9 mouse cellular contexts compared by ENCODE assay signal in the genomic region with DNA sequence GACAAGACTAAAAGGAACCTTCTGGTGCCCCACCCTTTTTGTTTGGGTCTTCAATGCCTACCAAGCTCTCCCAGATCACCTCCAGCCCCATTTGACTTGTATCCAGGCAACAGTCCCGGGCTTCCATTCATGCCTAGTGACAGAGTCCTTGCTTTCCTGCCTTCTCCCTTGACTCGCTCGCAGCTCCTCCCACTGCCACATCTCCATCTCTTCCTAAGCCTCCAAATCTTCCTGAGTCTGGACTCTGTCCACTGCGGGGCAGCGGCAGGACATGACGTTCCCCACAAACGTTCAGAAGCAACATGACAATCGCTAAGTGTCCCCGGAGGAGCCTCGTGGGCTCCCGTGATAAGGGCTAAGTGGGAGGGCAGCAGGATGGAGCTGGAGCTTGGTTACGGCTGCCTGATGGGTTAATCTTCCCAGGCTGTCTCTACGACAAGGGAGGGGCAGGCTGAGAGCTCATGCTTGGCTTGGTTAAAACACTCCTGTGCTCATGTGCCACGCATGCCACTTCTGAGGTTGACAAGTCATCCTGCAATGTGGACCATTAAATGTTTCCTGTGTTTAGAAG. TPM values are rescaled to one million over a fixed set of nuclear protein-coding genes. Genes with fewer than 3 reads are reported as not detected.
DNase-seq lines count a peak whose midpoint lies in the region; ATAC-seq and TF ChIP-seq lines count a peak whose summit lies in the region.
"Had no signal": no experiment of that assay in that cellular context is flagged by ENCODE, and none has a peak within 500 bp of the region (broad histone marks: within the 10 kb centered on the region; RNA-seq: fewer than 3 reads in every experiment).

No protein-coding gene starts in this region.

- H3K27ac ChIP-seq in neural tube, embryonic 12.5 days = no peak overlapping the region
- no peak overlapping the region for H3K27ac ChIP-seq in forebrain, postnatal 0 days (ENCODE audit: low read depth, low read length)
- H3K27ac ChIP-seq in liver, embryonic 15.5 days (replicated peaks) = peak overlapping the region; percentile 53
- H3K27ac ChIP-seq in stomach, postnatal 0 days (replicated peaks) = peak overlapping the region; percentile 40; the same call in 1 of the 2 replicates

- H3K4me2 ChIP-seq in neural tube, embryonic 12.5 days (replicated peaks) = peak overlapping the region; percentile 32; the same call in 1 of the 2 replicates
- H3K4me2 ChIP-seq in forebrain, postnatal 0 days (ENCODE audit: low read depth) = 0 out of 2 replicates have a peak overlapping the region, but pooled peaks have one; percentile 8
- peak overlapping the region; percentile 50 for H3K4me2 ChIP-seq in liver, embryonic 15.5 days
- 0 out of 2 replicates have a peak overlapping the region, but pooled peaks have one; percentile 15 for H3K4me2 ChIP-seq in stomach, postnatal 0 days (replicated peaks; ENCODE audit: low read depth)

- no peak overlapping the region for H3K4me3 ChIP-seq in neural tube, embryonic 12.5 days
- no peak overlapping the region for H3K4me3 ChIP-seq in forebrain, postnatal 0 days (ENCODE audit: low read depth, low read length)
- H3K4me3 ChIP-seq in liver, embryonic 15.5 days (replicated peaks) = 0 out of 2 replicates have a peak overlapping the region, but pooled peaks have one; percentile 6
- H3K4me3 ChIP-seq in stomach, postnatal 0 days (ENCODE audit: low read depth, low read length) = no peak overlapping the region

- ATAC-seq in neural tube, embryonic 12.5 days (ENCODE audit: low FRiP score, low read depth) = no peak
- ATAC-seq in forebrain, postnatal 0 days = peak; percentile 42; the same call in 1 of the 2 replicates
- ATAC-seq in liver, embryonic 15.5 days (ENCODE audit: insufficient read depth) = peak; percentile 78
- ATAC-seq in stomach, postnatal 0 days (ENCODE audit: low FRiP score, low TSS enrichment) = no peak

- TF ChIP-seq EP300 in stomach, postnatal 0 days (optimal IDR thresholded peaks at IDR 0.05) = no peak

- H3K9ac ChIP-seq in neural tube, embryonic 12.5 days = no peak overlapping the region
- no peak overlapping the region for H3K9ac ChIP-seq in forebrain, postnatal 0 days
- no peak overlapping the region for H3K9ac ChIP-seq in liver, embryonic 15.5 days
- no peak overlapping the region for H3K9ac ChIP-seq in stomach, postnatal 0 days (ENCODE audit: low read length)

- peaks cover 17% of the 10 kb centered on the region; the same call in 1 of the 2 replicates for H3K4me1 ChIP-seq in neural tube, embryonic 12.5 days
- no peaks in the 10 kb centered on the region for H3K4me1 ChIP-seq in forebrain, postnatal 0 days (ENCODE audit: insufficient read depth)
- H3K4me1 ChIP-seq in liver, embryonic 15.5 days (replicated peaks) = peaks cover 44% of the 10 kb centered on the region
- peaks cover 18% of the 10 kb centered on the region for H3K4me1 ChIP-seq in stomach, postnatal 0 days (replicated peaks; ENCODE audit: control insufficient read depth, insufficient read depth)

- 38% methylated on average over 14 of the region's 14 CpGs for WGBS in neural tube, embryonic 12.5 days
- 39% methylated on average over 14 of the region's 14 CpGs for WGBS in forebrain, postnatal 0 days
- 13% methylated on average over 14 of the region's 14 CpGs for WGBS in liver, embryonic 15.5 days (ENCODE audit: insufficient replicate concordance)
- 22% methylated on average over 14 of the region's 14 CpGs for WGBS in stomach, postnatal 0 days

- H3K27me3 ChIP-seq in neural tube, embryonic 12.5 days (replicated peaks) = no peaks in the 10 kb centered on the region
- no peaks in the 10 kb centered on the region for H3K27me3 ChIP-seq in forebrain, postnatal 0 days (ENCODE audit: insufficient read depth, low read length)
- peaks cover 12% of the 10 kb centered on the region for H3K27me3 ChIP-seq in liver, embryonic 15.5 days
- no peaks in the 10 kb centered on the region for H3K27me3 ChIP-seq in stomach, postnatal 0 days (ENCODE audit: control insufficient read depth, insufficient read depth, low read length)

- no peak for TF ChIP-seq CTCF in forebrain, postnatal 0 days (IDR thresholded peaks at IDR 0.05; ENCODE audit: low read depth)
- no peak for TF ChIP-seq CTCF in stomach, postnatal 0 days (IDR thresholded peaks at IDR 0.05; ENCODE audit: low read depth)

- H3K9me3 ChIP-seq in neural tube, embryonic 12.5 days = no peaks in the 10 kb centered on the region
- H3K9me3 ChIP-seq in forebrain, postnatal 0 days (ENCODE audit: low read length) = no peaks in the 10 kb centered on the region
- H3K9me3 ChIP-seq in liver, embryonic 15.5 days (replicated peaks) = no peaks in the 10 kb centered on the region
- H3K9me3 ChIP-seq in stomach, postnatal 0 days (ENCODE audit: control insufficient read depth, low read length) = no peaks in the 10 kb centered on the region

- no peak for DNase-seq in neural tube, embryonic 10.5 days (ENCODE audit: extremely low spot score, low spot score)
- no peak for DNase-seq in forebrain, postnatal 0 days
- DNase-seq in stomach, postnatal 0 days (ENCODE audit: low spot score) = no peak
- no peak for DNase-seq in spleen, postnatal 36 days (ENCODE audit: low spot score in 2 of 2)
- no peak for DNase-seq in adrenal gland, adult 18-20 months (ENCODE audit: low spot score in 2 of 2)
- no peak for DNase-seq in thymus, postnatal 25 days

- peaks cover 16% of the 10 kb centered on the region for H3K36me3 ChIP-seq in neural tube, embryonic 12.5 days
- no peaks in the 10 kb centered on the region for H3K36me3 ChIP-seq in forebrain, postnatal 0 days (ENCODE audit: insufficient read depth)
- peaks cover 38% of the 10 kb centered on the region for H3K36me3 ChIP-seq in liver, embryonic 15.5 days (replicated peaks)
- no peaks in the 10 kb centered on the region; the same call in 1 of the 2 replicates for H3K36me3 ChIP-seq in stomach, postnatal 0 days (ENCODE audit: control insufficient read depth, insufficient read depth, low read length)

RNA-seq across cellular contexts. Expression of a gene that starts 13.3 kb away (rescaled TPM):
- polyA plus RNA-seq in neural tube, embryonic 12.5 days (2016; fragmentation: Nextera tagmentation; extraction: Ambion mirVana) = 4.7 and 5.7 TPM in 2 replicates
- total RNA-seq in forebrain, postnatal 0 days (2014; rRNA removed) = 13.3 and 18.4 TPM in 2 replicates
- polyA plus RNA-seq in forebrain, postnatal 0 days (2015; fragmentation: Nextera tagmentation; extraction: Ambion mirVana) = 13.5 and 15.6 TPM in 2 replicates
- 2.9 and 3.1 TPM in 2 replicates for polyA plus RNA-seq in liver, embryonic 15.5 days (2015; fragmentation: Nextera tagmentation; extraction: Ambion mirVana)
- polyA plus RNA-seq in stomach, postnatal 0 days (2015; fragmentation: Nextera tagmentation; extraction: Ambion mirVana) = 7.9 and 8.1 TPM in 2 replicates
- 1 to 10 TPM; 5.2 to 8.0 TPM for total RNA-seq in adrenal gland, adult 18-20 months (2021)

RNA-seq across cellular contexts. Expression of a gene that starts 25.1 kb away (rescaled TPM):
- polyA plus RNA-seq in neural tube, embryonic 12.5 days (2016; fragmentation: Nextera tagmentation; extraction: Ambion mirVana) = 156 and 174 TPM in 2 replicates
- 52.8 and 64.5 TPM in 2 replicates for total RNA-seq in forebrain, postnatal 0 days (2014; rRNA removed)
- polyA plus RNA-seq in forebrain, postnatal 0 days (2015; fragmentation: Nextera tagmentation; extraction: Ambion mirVana) = 56.8 and 60.1 TPM in 2 replicates
- polyA plus RNA-seq in liver, embryonic 15.5 days (2015; fragmentation: Nextera tagmentation; extraction: Ambion mirVana) = 52.7 and 59.4 TPM in 2 replicates
- 47.0 and 54.9 TPM in 2 replicates for polyA plus RNA-seq in stomach, postnatal 0 days (2015; fragmentation: Nextera tagmentation; extraction: Ambion mirVana)
- 100 to 1,000 TPM; 111 to 129 TPM for total RNA-seq in adrenal gland, adult 18-20 months (2021)

RNA-seq across cellular contexts. Expression of a gene that starts 26.1 kb away (rescaled TPM):
- 44.4 and 46.6 TPM in 2 replicates for polyA plus RNA-seq in neural tube, embryonic 12.5 days (2016; fragmentation: Nextera tagmentation; extraction: Ambion mirVana)
- total RNA-seq in forebrain, postnatal 0 days (2014; rRNA removed) = 12.4 and 18.1 TPM in 2 replicates
- 13.7 and 15.3 TPM in 2 replicates for polyA plus RNA-seq in forebrain, postnatal 0 days (2015; fragmentation: Nextera tagmentation; extraction: Ambion mirVana)
- polyA plus RNA-seq in liver, embryonic 15.5 days (2015; fragmentation: Nextera tagmentation; extraction: Ambion mirVana) = 53.8 and 58.9 TPM in 2 replicates
- 20.4 and 21.2 TPM in 2 replicates for polyA plus RNA-seq in stomach, postnatal 0 days (2015; fragmentation: Nextera tagmentation; extraction: Ambion mirVana)
- 10 to 100 TPM; 15.5 to 16.8 TPM for total RNA-seq in adrenal gland, adult 18-20 months (2021)

RNA-seq across cellular contexts. Expression of a gene that starts 44.0 kb away (rescaled TPM):
- polyA plus RNA-seq in neural tube, embryonic 12.5 days (2016; fragmentation: Nextera tagmentation; extraction: Ambion mirVana) = 10.5 and 11.8 TPM in 2 replicates
- total RNA-seq in forebrain, postnatal 0 days (2014; rRNA removed) = 9.9 and 14.2 TPM in 2 replicates
- 8.6 and 10.2 TPM in 2 replicates for polyA plus RNA-seq in forebrain, postnatal 0 days (2015; fragmentation: Nextera tagmentation; extraction: Ambion mirVana)
- 2.8 and 2.9 TPM in 2 replicates for polyA plus RNA-seq in liver, embryonic 15.5 days (2015; fragmentation: Nextera tagmentation; extraction: Ambion mirVana)
- 0.77 and 1.0 TPM in 2 replicates for polyA plus RNA-seq in stomach, postnatal 0 days (2015; fragmentation: Nextera tagmentation; extraction: Ambion mirVana)
- total RNA-seq in adrenal gland, adult 18-20 months (2021) = 1 to 10 TPM in 1 of 2 experiments, under 1 TPM in 1; 0.90 to 1.1 TPM

RNA-seq across cellular contexts. Expression of a gene that starts 48.0 kb away (rescaled TPM):
- not detected in 2 replicates for polyA plus RNA-seq in neural tube, embryonic 12.5 days (2016; fragmentation: Nextera tagmentation; extraction: Ambion mirVana)
- total RNA-seq in forebrain, postnatal 0 days (2014; rRNA removed) = not detected in 2 replicates
- not detected in 2 replicates for polyA plus RNA-seq in forebrain, postnatal 0 days (2015; fragmentation: Nextera tagmentation; extraction: Ambion mirVana)
- polyA plus RNA-seq in liver, embryonic 15.5 days (2015; fragmentation: Nextera tagmentation; extraction: Ambion mirVana) = 0.05 TPM in 1 of 2 replicates, not detected in the other
- not detected in 2 replicates for polyA plus RNA-seq in stomach, postnatal 0 days (2015; fragmentation: Nextera tagmentation; extraction: Ambion mirVana)
- not detected for total RNA-seq in adrenal gland, adult 18-20 months (2021)
- total RNA-seq: layer of hippocampus, postnatal 14 days had no signal

Comparison
In these comparisons a context has a peak if more than half of its experiments do, and no peak if none do; other contexts are left out.
1. ATAC-seq: peak in forebrain, postnatal 0 days (single experiment) and liver, embryonic 15.5 days (single experiment); none in neural tube, embryonic 12.5 days (single experiment) and stomach, postnatal 0 days (single experiment).
2. H3K27ac ChIP-seq: peak in liver, embryonic 15.5 days (single experiment) and stomach, postnatal 0 days (single experiment); none in neural tube, embryonic 12.5 days (single experiment) and forebrain, postnatal 0 days (single experiment).
3. Peak in every context shown above with its lines, with median percentiles within 50 percentile points of each other: H3K4me2 ChIP-seq.